Comparison of ENCODE assay signal across 24 mouse cellular contexts in the genomic region with DNA sequence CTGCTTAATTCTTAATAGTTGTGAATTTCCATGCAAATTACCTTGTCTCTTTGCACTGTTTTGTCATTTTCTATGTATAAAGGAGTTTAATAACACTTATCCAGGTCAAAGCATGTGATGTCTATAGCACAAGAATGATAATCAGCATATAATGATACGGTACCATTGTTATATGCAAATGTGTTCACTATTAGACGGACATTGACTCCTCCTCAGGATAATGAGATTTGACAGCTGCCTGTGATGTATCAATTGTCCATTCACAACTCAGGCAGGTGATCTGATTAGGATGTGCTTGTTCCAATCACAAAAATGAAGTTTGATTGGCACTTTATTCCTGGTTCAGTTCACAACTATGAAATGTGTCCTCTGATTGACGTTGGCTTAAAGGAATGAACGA.
DNase-seq lines count a peak whose midpoint lies in the region; ATAC-seq and TF ChIP-seq lines count a peak whose summit lies in the region.
"Had no signal": no experiment of that assay in that cellular context is flagged by ENCODE, and none has a peak within 500 bp of the region (broad histone marks: within the 10 kb centered on the region; RNA-seq: fewer than 3 reads in every experiment).

No protein-coding gene starts in this region.

- WGBS in forebrain, embryonic 12.5 days: 55% methylated on average over 4 of the region's 4 CpGs
- 52% methylated on average over 4 of the region's 4 CpGs for WGBS in forebrain, postnatal 0 days
- WGBS in hindbrain, embryonic 11.5 days: 77% methylated on average over 4 of the region's 4 CpGs
- WGBS in hindbrain, embryonic 12.5 days: 60% methylated on average over 4 of the region's 4 CpGs
- WGBS in forebrain, embryonic 15.5 days: 54% methylated on average over 4 of the region's 4 CpGs

- no peaks in the 10 kb centered on the region for H3K27me3 ChIP-seq in forebrain, embryonic 12.5 days
- H3K27me3 ChIP-seq in forebrain, postnatal 0 days (ENCODE audit: insufficient read depth, low read length): no peaks in the 10 kb centered on the region
- no peaks in the 10 kb centered on the region for H3K27me3 ChIP-seq in hindbrain, embryonic 11.5 days (ENCODE audit: control insufficient read depth, insufficient read depth, low read length)
- H3K27me3 ChIP-seq in hindbrain, embryonic 12.5 days: no peaks in the 10 kb centered on the region
- H3K27me3 ChIP-seq in forebrain, embryonic 15.5 days: no peaks in the 10 kb centered on the region
- H3K27me3 ChIP-seq: heart, embryonic 12.5 days; heart, embryonic 15.5 days; hindbrain, embryonic 15.5 days; Patski had no signal

- H3K4me2 ChIP-seq in forebrain, embryonic 12.5 days: no peak overlapping the region
- no peak overlapping the region for H3K4me2 ChIP-seq in forebrain, postnatal 0 days (ENCODE audit: low read depth)
- no peak overlapping the region for H3K4me2 ChIP-seq in hindbrain, embryonic 11.5 days (replicated peaks; ENCODE audit: low read depth, low read length)
- no peak overlapping the region for H3K4me2 ChIP-seq in hindbrain, embryonic 12.5 days (replicated peaks)
- no peak overlapping the region for H3K4me2 ChIP-seq in forebrain, embryonic 15.5 days (replicated peaks)
- H3K4me2 ChIP-seq: heart, embryonic 12.5 days; heart, embryonic 15.5 days; hindbrain, embryonic 15.5 days had no signal

- H3K27ac ChIP-seq in forebrain, embryonic 12.5 days: no peak overlapping the region
- no peak overlapping the region for H3K27ac ChIP-seq in forebrain, postnatal 0 days (ENCODE audit: low read depth, low read length)
- H3K27ac ChIP-seq in hindbrain, embryonic 11.5 days (ENCODE audit: low read depth, low read length): no peak overlapping the region
- H3K27ac ChIP-seq in hindbrain, embryonic 12.5 days: no peak overlapping the region
- H3K27ac ChIP-seq in forebrain, embryonic 15.5 days (replicated peaks): no peak overlapping the region
- H3K27ac ChIP-seq: heart, embryonic 15.5 days; hindbrain, embryonic 10.5 days; hindbrain, embryonic 15.5 days had no signal

- no peak for TF ChIP-seq CTCF in forebrain, postnatal 0 days (IDR thresholded peaks at IDR 0.05; ENCODE audit: low read depth)

- no peak overlapping the region for H3K9ac ChIP-seq in forebrain, embryonic 12.5 days
- H3K9ac ChIP-seq in forebrain, postnatal 0 days: no peak overlapping the region
- no peak overlapping the region for H3K9ac ChIP-seq in hindbrain, embryonic 11.5 days (ENCODE audit: low read depth, low read length)
- no peak overlapping the region for H3K9ac ChIP-seq in hindbrain, embryonic 12.5 days
- H3K9ac ChIP-seq in forebrain, embryonic 15.5 days (replicated peaks): no peak overlapping the region
- H3K9ac ChIP-seq: heart, embryonic 12.5 days; heart, embryonic 15.5 days; hindbrain, embryonic 15.5 days had no signal

- peak; percentile 64; the same call in 1 of the 2 replicates for ATAC-seq in forebrain, embryonic 12.5 days (ENCODE audit: low FRiP score)
- ATAC-seq in forebrain, postnatal 0 days: no peak
- 0 out of 2 replicates have a peak, but pooled peaks have one; percentile 25 for ATAC-seq in hindbrain, embryonic 11.5 days (ENCODE audit: low FRiP score)
- no peak for ATAC-seq in hindbrain, embryonic 12.5 days (ENCODE audit: low FRiP score)
- ATAC-seq in forebrain, embryonic 15.5 days (replicated peaks): peak; percentile 53
- ATAC-seq: intestine, postnatal 0 days; Patski had no signal

- H3K4me3 ChIP-seq in forebrain, embryonic 12.5 days (replicated peaks): no peak overlapping the region
- H3K4me3 ChIP-seq in forebrain, postnatal 0 days (ENCODE audit: low read depth, low read length): no peak overlapping the region
- H3K4me3 ChIP-seq in hindbrain, embryonic 11.5 days (ENCODE audit: low read depth, low read length): no peak overlapping the region
- no peak overlapping the region for H3K4me3 ChIP-seq in hindbrain, embryonic 12.5 days
- H3K4me3 ChIP-seq in forebrain, embryonic 15.5 days: no peak overlapping the region
- H3K4me3 ChIP-seq: heart, embryonic 12.5 days; heart, embryonic 15.5 days; hindbrain, embryonic 10.5 days; hindbrain, embryonic 15.5 days had no signal

- intact Hi-C loops in left cerebral cortex, postnatal 4 days (cut with DNase I): no loop called here

- no peaks in the 10 kb centered on the region for H3K36me3 ChIP-seq in forebrain, embryonic 12.5 days (replicated peaks)
- H3K36me3 ChIP-seq in forebrain, postnatal 0 days (ENCODE audit: insufficient read depth): no peaks in the 10 kb centered on the region
- no peaks in the 10 kb centered on the region for H3K36me3 ChIP-seq in hindbrain, embryonic 11.5 days (ENCODE audit: control insufficient read depth, insufficient read depth, low read length)
- H3K36me3 ChIP-seq in hindbrain, embryonic 12.5 days: no peaks in the 10 kb centered on the region
- H3K36me3 ChIP-seq in forebrain, embryonic 15.5 days: no peaks in the 10 kb centered on the region
- H3K36me3 ChIP-seq: heart, embryonic 12.5 days; heart, embryonic 15.5 days; hindbrain, embryonic 10.5 days; hindbrain, embryonic 15.5 days had no signal

- H3K9me3 ChIP-seq in forebrain, embryonic 12.5 days: no peaks in the 10 kb centered on the region
- no peaks in the 10 kb centered on the region for H3K9me3 ChIP-seq in forebrain, postnatal 0 days (ENCODE audit: low read length)
- no peaks in the 10 kb centered on the region for H3K9me3 ChIP-seq in hindbrain, embryonic 11.5 days (ENCODE audit: control insufficient read depth, low read length)
- H3K9me3 ChIP-seq in hindbrain, embryonic 12.5 days (replicated peaks): no peaks in the 10 kb centered on the region
- no peaks in the 10 kb centered on the region for H3K9me3 ChIP-seq in forebrain, embryonic 15.5 days
- H3K9me3 ChIP-seq: heart, embryonic 12.5 days; heart, embryonic 15.5 days; hindbrain, embryonic 10.5 days; hindbrain, embryonic 15.5 days had no signal

- DNase-seq in forebrain, postnatal 0 days: no peak
- DNase-seq in hindbrain, embryonic 11.5 days (ENCODE audit: low spot score): no peak
- DNase-seq in retina, postnatal 1 day: peak; percentile 78
- no peak for DNase-seq in left cerebral cortex, postnatal 4 days
- no peak for DNase-seq in spleen, postnatal 10 days (ENCODE audit: low spot score in 2 of 2)
- DNase-seq: adrenal gland, adult 2 months; adrenal gland, postnatal 14 days; cerebellum, adult 11-12 months; cerebellum, adult 8-10 months; cerebellum, postnatal 10 days; cerebellum, postnatal 36 days; gastrocnemius, postnatal 25 days; heart, adult 18-20 months; heart, postnatal 10 days; heart, postnatal 36 days had no signal

- no peaks in the 10 kb centered on the region for H3K4me1 ChIP-seq in forebrain, embryonic 12.5 days
- H3K4me1 ChIP-seq in forebrain, postnatal 0 days (ENCODE audit: insufficient read depth): no peaks in the 10 kb centered on the region
- H3K4me1 ChIP-seq in hindbrain, embryonic 11.5 days (replicated peaks; ENCODE audit: control insufficient read depth, insufficient read depth, low read length): no peaks in the 10 kb centered on the region
- no peaks in the 10 kb centered on the region for H3K4me1 ChIP-seq in hindbrain, embryonic 12.5 days
- H3K4me1 ChIP-seq in forebrain, embryonic 15.5 days: no peaks in the 10 kb centered on the region
- H3K4me1 ChIP-seq: heart, embryonic 12.5 days; heart, embryonic 15.5 days; hindbrain, embryonic 10.5 days; hindbrain, embryonic 15.5 days had no signal

Comparison
In these comparisons a context has a peak if more than half of its experiments do, and no peak if none do; other contexts are left out.
1. ATAC-seq: peak in forebrain, embryonic 12.5 days (single experiment), hindbrain, embryonic 11.5 days (single experiment) and forebrain, embryonic 15.5 days (single experiment); none in forebrain, postnatal 0 days (single experiment) and hindbrain, embryonic 12.5 days (single experiment).